Mouse (Mus musculus) spleen, postnatal 36 days (tissue): ENCODE measurements around the gene Olfr1026.

Source experiments
- DNase-seq, 2 experiments: peaks; one replicate each; pipeline ENCODE4 v3.0.0; 2022; ENCODE audit warnings: low spot score in 2 of 2, mixed read lengths in 1 of 2

Gene Olfr1026

DNA sequence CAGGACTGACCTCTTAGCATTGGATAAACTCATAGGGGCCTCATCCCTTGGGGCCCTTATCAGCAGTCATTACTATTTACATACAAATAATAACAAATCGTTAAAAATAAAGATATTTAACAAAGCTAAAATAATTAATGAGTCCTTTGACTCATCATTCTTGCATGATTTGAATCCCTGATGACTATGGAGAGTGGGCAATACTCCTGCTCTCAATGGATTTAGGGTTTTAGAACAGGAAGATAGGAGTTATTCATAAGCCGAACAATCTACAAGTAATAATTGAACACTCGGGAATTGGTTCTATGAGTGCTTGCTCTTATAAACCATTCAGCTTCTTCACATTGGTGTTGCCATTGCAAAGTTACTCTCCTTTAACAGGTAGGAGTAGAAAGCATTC lies at the start of gene Olfr1026:
TSS of gene Olfr1026 (plus strand) at position 301 of the 400 bp plus-strand sequence.
- DNase-seq = no peak

DNA sequence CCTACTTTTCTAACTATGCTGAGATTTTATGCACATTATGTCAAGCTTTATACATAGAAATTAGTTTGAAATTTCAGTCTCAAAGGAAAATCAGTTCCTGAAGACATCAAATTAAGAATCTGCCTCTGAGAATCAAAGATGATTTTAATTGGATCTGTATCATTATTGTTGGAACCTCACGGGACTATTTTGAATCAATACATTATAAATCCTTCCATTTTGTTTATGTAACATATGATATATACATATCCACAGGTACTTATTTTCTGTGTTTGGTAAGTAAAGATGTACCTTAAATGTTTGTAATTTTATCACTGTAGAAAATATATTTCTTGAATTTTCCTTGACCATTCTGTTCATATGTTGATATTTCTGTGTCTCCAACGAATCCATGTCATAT lies 36.0 kb upstream of the Olfr1026 start, which contains the start of gene Olfr1023:
TSS of gene Olfr1023 (plus strand) at position 301 of the 400 bp plus-strand sequence.
- no peak for DNase-seq

DNA sequence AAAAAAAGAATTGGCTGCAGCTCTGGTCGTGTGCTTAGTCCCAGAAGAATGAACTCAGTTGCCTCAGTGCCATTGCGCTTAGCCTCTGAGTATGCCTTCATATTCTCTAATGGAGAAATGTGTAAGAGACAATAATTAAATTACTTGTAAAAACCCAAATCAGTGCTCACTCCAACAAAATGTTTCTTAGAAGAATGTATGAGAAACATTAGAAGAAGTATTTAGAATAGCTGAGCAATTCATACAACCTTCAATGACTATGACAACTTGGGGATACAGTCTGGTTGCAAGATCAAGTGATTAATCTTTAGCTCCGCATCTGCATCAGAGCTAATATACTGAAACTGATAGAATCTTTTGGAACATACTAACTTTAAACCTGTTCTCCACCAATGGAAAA lies 16.4 kb upstream of the Olfr1026 start, which contains the start of gene Olfr1024:
TSS of gene Olfr1024 (minus strand) at position 101 of the 400 bp plus-strand sequence.
- no peak for DNase-seq

DNA sequence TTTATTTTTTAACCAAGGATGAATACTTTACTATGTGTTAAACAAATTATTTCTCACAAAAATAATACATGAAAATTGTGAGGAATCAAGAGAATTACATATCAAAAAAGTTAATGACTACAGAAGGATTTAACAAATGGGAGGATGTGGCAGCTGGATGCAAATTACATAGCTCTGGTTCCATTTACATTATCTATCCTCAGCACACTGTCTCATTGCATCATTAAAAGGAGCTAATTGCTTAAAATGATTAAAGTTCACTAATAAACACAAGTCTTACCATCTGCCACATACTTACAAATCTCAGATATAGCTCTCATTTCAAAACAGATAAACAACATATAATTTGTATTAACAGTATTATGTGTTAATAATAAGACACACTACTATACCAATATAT lies 8.2 kb upstream of the Olfr1026 start:
- no peak for DNase-seq

DNA sequence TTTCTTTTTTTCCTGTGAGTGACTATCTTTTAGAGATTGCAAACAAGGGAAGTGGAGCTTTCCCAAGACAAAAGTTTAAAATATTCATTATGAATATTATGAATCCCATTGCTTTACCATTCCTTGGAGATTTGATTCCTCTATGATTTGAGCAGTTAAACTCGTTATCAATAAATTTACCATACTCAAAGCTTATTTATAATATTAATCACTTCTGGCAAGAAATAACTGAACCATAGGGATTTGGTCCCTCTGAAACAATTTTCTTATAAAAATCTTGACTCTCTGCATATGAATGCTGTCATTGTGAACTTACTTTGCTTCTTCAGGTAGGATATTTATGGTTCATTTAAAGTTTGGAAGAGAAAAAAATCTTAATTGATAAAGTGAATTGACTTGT lies 6.5 kb upstream of the Olfr1026 start, which contains the start of gene Olfr1025-ps1:
TSS of gene Olfr1025-ps1 (plus strand) at position 301 of the 400 bp plus-strand sequence.
- no peak for DNase-seq

DNA sequence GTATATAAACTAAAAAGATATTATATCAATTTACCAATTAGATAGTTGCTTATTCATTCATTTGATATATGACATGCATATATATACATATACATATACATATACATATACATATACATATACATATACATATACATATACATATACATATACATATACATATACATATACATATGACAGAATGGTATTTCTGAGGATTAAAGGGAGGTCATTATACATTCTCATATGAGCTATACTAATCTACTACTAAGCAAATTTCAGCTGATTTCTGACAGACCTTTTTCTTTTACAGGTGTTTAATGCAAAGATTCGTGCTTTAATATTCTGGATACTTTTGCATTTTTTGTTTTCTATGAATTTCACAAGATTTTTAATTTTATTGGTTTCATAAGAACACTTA lies 28.8 kb downstream of the Olfr1026 start, which contains the start of gene Olfr1028:
TSS of gene Olfr1028 (plus strand) at position 301 of the 400 bp plus-strand sequence.
- no peak for DNase-seq

DNA sequence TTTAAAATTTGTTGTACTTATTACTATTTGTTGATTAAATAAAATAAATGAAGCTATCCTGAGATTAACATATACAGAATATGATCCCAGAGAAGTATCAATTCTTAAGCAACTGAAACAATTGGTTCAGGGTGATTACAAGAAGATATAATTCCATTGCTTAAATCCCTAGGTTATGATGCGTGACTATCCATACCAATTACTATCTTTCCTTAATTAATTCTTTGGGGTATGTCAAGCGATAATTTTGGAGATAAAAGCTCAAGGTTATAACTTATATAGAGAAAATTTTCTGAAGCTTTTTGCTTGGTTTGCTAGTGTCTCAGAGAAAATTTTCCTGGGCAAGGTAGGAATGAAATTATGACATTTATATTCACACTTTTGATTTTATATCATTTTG lies 52.2 kb downstream of the Olfr1026 start, which contains the start of gene Olfr1029:
TSS of gene Olfr1029 (plus strand) at position 301 of the 400 bp plus-strand sequence.
- no peak for DNase-seq
